Mouse (Mus musculus): ENCODE data around the gene Pld3. TPM values are rescaled to one million over a fixed set of nuclear protein-coding genes. Genes with fewer than 3 reads are reported as not detected.

The Pld3 gene
- total RNA-seq, 2 experiments from 2014 or later, result 6.6 to 7.7 TPM

DNA sequence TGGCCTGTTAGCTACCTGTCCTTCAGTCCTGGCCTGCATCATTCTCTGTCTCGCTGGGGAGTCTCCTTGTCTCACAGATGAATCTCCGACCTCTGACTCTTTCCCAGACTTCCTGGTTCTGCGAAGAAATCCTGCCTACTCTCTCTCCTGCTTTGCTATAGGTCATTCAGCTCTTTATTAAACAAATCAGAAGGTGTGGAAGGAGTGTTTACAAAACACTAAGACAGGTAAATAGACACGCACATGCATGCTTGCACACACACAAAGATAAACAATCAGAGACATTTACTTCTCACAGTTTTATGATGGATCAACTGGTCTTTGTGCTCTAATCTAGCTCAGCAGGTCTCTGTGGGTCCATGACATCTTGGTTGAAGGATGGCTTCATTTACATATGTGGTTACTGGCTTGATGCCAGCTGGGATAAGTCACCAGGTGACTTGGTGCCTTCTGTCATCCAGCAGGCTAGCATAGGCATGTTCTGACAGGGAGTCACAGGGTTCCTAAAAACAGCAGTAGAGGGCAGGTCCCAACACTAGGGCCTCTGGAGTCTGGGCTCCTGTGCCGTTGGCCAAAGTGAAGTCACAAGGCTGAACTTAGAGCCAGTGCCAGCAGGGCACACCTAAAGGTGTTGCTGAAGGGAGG lies 16.7 kb upstream of the Pld3 start:
- ATAC-seq (ENCODE audit: poor library complexity, severe bottlenecking), result no peak

DNA sequence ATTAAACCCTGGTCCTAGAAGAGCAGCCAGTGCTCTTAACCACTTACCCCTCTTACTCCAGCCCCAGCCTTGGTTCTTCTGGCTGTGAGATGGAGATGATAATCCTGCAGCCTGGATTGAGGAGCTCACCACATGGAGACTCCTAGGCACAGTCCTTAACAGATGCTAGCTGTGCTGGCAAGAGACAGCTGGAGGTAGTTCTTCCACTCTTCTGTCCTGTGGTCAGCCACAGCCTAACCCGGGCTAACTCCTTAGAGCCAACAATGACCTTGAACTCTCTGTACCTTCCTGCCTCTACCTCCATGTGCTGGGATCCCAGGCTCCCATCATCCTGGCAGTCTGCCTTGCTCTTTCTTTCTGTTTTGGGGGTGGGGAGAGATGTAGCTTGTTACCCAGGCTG lies 8.0 kb upstream of the Pld3 start:
- ATAC-seq (ENCODE audit: poor library complexity, severe bottlenecking), result no peak

DNA sequence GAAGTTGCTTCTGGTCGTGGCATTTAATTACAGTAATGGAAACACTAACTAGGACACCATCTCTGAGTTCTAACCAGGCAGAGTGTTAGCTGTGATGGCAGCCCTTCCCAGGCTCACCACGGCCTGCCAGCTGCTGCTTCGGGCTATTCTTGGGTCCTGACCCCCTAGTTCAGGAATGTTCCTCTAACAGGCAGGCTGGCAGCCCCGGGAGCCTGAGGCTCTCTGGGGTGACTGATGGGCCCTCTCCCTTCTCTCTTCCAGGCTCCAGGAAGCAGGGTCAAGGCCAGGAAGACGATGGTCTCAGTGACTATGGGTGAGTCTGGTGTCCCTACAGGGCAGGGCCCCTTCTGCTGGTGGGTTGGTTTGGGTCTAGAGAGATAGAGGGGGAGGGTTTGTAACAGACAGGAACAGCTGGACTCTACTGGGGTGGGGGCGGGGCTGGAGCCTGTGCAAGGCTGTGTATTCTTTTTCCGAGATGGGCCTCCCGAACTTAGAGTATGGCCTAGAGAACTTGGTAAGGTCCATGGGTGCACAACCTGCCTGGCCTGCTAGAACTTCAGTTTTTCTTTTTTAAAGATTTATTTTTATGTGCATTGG lies 7.4 kb upstream of the Pld3 start:
- ATAC-seq (ENCODE audit: poor library complexity, severe bottlenecking), result no peak

DNA sequence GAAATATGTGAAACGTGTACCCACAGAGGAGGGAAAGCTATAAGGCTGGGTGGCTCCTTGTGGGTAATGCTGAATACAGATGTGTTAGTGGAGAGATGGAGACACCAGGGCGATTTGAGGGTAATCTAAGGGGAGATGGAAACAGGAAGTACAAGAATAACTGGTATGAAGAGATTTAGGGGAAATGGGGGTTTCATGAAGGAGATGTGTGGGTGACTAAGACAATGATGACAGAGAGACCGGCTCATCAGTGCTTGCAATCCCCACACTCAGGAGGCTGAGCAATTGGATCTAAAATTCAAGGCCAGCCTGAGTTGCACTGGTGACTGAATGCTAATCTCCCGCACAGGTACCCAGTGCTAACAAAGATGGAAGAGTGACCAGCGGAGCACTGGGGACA lies 948 bp downstream of the Pld3 start:
- peak; percentile 31 for ATAC-seq (ENCODE audit: poor library complexity, severe bottlenecking)

DNA sequence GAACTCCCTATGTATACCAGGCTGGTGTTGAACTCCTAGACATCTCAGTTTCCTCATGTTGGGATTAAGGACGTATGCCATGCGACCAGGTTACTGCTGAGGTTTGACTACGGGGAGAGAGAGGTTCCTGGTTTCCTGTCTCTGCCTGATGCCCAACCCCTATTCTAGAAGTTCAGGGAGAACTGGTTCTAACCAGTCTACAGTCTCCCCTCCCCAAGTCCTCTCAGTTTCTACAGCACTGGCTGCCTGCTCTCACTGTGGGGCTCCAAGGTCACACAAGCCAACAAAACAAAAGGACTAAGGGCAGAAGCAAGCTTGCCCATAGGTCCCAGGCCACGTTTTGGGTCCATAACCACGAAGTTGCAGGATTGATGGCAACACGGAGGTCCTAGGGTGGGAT lies 3.4 kb downstream of the Pld3 start:
- no peak for ATAC-seq (ENCODE audit: poor library complexity, severe bottlenecking)

GRCm38 (mm10) chr7:27544675-27545370 lies 8.2 kb downstream of the Pld3 start:
- peak; percentile 83 for ATAC-seq (ENCODE audit: poor library complexity, severe bottlenecking)

DNA sequence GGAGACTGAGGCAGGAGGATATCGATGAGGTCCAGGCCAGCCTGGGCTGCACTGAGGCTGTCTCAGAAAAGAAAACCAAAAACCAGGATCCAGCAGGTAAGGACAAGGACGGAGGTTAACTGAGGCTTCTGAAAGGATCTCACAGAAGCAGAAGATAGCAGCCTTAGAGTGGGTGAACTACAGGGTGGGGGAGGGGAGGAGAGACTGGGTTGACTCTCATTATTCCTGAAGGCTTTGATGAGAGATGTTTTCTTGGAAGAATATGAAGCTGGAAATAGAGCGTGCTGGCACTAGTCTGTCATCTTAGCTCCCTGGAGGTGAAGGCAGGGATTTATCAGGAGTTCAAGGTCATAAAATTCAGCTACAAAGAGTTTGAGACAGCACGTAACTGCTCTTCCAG lies 9.2 kb downstream of the Pld3 start:
- ATAC-seq (ENCODE audit: poor library complexity, severe bottlenecking), result no peak

- ATAC-seq (ENCODE audit: poor library complexity, severe bottlenecking), result no peak
These were observed 10.0 kb downstream of the Pld3 start for GRCm38 (mm10) chr7:27543065-27543464.

DNA sequence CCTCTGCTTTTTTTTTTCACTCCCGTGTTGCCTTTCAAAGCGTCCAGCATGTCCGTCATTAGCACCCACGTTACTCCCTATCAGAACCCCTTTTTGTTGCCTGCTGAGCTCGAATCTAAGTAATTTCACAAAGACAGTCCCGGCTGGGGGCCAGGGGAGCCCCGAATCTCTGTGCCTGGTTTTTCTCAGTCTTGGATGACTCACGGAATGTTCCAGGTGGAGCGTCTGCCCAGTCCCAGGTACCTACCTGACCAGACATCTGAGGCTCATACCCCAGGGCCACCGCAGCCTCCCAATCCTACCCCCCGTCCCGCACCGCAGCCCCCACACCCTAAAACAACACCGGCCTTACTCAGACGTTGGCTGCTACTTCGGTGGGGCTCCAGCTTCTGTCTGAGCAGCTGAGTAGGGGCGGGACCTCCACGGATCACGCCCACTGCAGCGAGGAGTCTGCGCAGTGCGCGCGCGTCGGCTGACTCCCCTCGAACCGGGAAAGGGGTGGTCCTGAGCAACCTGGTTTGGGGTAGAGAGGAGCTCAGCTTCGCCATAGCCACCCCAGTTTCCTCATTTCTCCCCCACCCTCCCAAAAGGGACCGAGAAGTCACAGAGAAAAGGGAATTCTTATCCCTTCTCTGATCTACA lies 10.5 kb downstream of the Pld3 start:
- peak; percentile 72 for ATAC-seq (ENCODE audit: poor library complexity, severe bottlenecking)

DNA sequence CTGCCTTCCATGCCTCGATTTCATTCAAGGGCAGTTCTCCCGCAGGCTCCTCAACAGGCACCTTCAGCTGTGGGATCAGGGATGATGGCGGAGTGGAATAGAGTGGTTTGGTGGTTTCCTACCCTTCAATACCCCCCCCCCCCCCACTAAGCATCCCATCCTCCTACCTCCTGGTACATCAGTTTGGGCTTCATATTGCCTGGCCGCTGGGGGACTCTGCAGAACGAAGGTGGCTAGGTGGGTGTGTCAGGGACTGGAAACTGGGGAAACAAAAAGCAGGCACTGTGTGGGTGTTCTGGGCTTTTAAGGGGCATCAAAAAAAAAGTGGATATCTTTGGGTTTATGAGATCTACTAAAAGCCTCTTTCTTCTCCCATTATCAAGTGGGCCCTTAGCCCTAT lies 11.1 kb downstream of the Pld3 start:
- ATAC-seq (ENCODE audit: poor library complexity, severe bottlenecking), result no peak

DNA sequence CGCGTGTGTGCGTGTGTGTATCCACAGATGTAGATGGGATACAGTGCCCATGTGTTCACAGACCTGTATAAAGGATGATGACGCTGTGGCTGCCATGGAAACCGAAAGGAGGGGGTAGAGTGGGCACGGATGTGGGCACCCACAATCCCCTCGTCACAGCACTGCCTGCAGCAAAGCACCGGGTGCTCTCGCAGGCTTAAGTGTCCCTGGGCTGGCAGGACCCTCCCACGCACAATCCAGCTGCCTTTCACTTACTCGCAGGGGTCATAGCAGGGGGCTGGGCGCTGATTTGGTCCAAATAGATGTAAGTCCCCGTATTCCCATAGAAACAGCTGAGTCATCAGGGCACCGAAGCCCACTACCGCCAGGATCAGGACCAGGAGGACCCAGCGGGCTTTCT lies 11.6 kb downstream of the Pld3 start:
- peak; percentile 60 for ATAC-seq (ENCODE audit: poor library complexity, severe bottlenecking)

DNA sequence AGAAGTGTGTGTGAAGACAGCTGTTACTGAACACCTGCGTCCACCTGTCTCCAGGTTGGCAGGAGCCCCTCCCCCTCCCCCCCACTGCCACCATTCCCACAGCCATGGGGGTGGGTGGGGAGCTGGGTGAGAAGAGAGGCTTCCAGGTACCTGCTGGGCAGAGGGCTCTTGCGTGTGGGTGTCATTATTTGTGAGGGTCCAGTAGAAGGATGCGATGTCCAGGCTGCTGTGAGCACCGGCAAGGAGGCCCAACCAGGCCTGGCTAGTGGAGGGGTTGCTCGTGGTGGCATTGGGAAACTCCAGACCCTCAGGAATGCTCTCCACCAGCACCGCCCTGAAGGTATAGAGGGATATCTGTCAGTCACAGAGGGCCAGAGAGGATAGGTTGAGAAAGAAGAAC lies 12.1 kb downstream of the Pld3 start:
- no peak for ATAC-seq (ENCODE audit: poor library complexity, severe bottlenecking)

DNA sequence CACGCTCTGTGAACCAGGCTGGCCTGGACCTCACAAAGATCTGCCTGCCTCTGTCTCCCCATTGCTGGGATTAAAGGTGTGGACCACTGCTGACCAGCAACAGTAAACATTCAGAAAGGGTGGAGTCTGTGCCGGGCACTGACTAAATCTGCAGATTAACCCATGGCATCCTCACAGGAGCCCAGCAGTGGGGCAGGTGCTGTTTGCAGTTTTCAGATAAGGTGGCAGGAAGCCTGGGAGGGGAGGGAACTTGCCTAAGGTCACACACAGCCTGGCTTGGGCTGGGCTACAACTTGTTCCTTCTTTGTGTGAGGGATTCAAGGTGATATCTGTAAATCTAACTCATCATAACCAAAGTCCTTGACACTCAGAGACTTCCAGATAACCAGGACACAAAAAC lies 12.5 kb downstream of the Pld3 start:
- ATAC-seq (ENCODE audit: poor library complexity, severe bottlenecking), result no peak

DNA sequence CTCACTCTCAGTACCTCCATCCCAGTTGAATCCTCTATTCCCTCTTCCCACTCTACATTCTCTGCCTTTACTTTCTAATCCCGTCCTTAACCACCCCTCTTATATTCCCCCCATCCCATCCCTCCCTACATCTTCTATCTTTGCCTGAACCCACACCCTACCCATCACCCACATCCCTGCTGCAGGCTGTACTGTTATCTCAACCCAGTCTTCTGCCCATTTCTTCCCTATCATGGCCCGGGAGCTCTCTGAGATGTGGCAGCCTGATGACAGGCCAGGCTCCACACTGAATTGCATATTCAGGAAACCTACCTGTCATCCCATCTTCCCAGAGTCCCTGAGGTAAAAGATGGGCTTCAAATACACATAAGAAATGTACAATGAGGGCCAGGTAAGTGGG lies 14.2 kb downstream of the Pld3 start:
- ATAC-seq (ENCODE audit: poor library complexity, severe bottlenecking), result no peak

GRCm38 (mm10) chr7:27537998-27538397 lies 15.0 kb downstream of the Pld3 start:
- no peak for ATAC-seq (ENCODE audit: poor library complexity, severe bottlenecking)

- ATAC-seq (ENCODE audit: poor library complexity, severe bottlenecking), result peak; percentile 64
These were observed 16.4 kb downstream of the Pld3 start for GRCm38 (mm10) chr7:27536618-27537017.

DNA sequence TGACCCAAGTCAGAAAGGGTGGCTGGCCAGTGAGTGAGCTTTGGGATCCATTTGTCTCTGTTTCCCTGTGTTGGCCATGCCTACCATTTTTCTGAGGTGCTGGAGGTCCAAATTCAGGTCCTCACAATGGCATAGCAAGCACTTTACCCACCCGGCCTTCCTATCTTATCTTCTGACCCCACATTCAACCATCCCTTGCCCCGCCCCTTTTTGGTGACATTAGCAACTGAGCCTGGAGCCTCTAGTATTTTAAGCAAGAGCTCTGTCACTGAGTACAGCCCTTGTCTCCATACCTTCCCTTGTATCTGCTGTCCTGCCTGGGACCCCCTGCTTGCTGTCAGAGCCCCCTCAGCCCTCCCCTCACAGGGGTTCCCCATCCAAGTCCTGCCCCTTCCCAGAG lies 17.6 kb downstream of the Pld3 start:
- ATAC-seq (ENCODE audit: poor library complexity, severe bottlenecking), result no peak

GRCm38 (mm10) chr7:27532480-27533050 lies 20.5 kb downstream of the Pld3 start:
- no peak for ATAC-seq (ENCODE audit: poor library complexity, severe bottlenecking)

DNA sequence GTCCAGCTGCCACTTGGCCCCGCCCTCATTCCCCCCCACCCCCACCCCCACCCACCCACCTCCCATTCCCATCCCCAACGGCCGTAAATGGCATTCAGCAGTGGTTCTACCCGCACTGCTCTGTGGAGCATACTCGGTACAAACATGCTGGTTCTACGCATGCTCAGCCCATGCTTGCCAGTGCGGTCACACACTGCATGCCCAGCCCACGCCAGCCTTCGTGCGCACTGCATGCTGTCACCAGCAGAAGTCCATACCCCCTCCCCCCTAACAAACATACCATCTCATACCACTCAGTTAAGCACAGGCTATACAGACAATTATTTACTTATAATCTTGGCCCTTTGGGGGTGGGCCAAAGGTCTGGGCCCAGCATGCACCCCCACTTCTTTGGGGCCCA lies 21.3 kb downstream of the Pld3 start:
- no peak for ATAC-seq (ENCODE audit: poor library complexity, severe bottlenecking)

- no peak for ATAC-seq (ENCODE audit: poor library complexity, severe bottlenecking)
These were observed 22.1 kb downstream of the Pld3 start for GRCm38 (mm10) chr7:27530937-27531336.

GRCm38 (mm10) chr7:27529070-27529469 lies 23.9 kb downstream of the Pld3 start:
- ATAC-seq (ENCODE audit: poor library complexity, severe bottlenecking), result no peak

All from megakaryocyte, adult 5-6 weeks (primary cell).